Mouse (Mus musculus) spleen, postnatal 36 days (tissue): ENCODE measurements around the gene Ccdc8.

Source experiments
- DNase-seq, 2 experiments: peaks; one replicate each; pipeline ENCODE4 v3.0.0; 2022; ENCODE audit warnings: low spot score in 2 of 2, mixed read lengths in 1 of 2

Gene Ccdc8

DNA sequence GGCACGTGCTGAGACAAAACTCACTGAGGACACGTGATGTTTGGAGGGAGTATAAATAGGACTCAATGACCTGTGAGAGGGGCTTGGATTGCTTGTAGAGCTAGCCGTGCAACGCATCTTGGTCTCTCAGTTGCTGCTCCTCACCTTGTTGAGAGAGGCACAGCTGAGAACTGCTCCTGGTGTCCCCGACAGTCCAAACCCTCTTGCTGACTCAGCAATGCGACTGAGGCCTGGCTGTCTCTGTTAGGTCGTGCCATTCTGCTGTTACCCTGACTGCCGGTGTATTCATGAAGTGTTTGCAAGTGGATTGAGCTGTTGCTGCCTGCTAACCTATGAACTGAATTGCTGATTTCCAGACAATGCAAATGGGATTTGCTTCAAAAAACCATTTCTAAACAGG lies 16.2 kb upstream of the Ccdc8 start:
- DNase-seq = no peak

- peak in 1 of 2 experiments; percentile 18 for DNase-seq
These were observed 14.3 kb upstream of the Ccdc8 start for GRCm38 (mm10) chr7:16978173-16978572.

DNA sequence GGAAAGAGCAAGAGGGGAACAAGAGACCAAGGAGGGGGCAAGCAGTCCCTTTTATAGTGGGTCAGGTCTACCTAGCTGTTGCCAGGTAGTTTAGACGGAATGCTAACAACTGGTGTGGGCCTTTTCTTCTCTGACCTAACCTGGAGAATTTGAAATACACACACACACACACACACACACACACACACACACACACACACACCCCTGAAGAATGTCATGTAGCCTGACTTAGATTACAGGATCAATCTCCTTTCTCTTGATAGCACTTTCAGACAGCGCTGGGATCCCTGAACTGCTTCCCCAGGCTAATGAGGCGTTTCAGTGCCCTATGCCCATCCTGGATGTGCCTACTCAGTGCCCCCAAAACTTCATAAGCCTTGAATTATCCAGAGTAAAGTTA lies 13.9 kb upstream of the Ccdc8 start:
- no peak for DNase-seq

- DNase-seq = peak; percentile 50 to 53
These were observed 12.2 kb upstream of the Ccdc8 start for GRCm38 (mm10) chr7:16980348-16980747.

DNA sequence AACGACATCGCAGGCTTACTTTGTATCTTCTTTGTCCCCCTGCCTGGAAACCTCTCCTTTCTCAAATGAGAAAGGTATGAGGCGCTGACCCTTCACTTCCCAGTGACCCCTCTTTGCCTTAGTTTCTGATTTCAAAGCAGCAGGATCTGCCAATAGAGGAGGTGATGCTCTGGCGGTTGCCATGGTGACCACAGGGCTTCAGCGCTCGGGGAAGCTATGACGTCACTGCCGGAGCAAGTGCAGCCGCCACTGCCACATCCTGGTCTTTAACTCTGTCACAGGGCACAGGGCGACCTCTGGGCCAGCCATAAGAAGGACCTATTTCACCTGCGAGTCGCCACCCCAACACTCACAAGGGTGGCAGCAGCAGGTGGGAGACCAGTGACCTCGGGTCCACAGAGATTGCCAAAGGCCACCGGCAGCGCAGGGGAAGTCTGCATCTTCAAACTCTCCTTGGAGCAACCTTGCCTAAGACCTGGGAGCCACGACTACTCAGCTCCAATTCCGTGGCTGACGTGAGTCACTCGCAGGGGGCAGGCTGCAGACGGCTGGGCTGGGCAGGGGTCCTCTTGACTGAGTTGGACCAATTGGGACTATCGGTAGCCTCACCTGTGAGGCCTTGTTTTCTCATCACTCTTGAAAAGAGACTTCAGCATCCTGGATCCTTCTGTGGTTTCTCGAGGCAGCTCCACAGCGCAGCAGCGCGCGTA lies 9.5 kb upstream of the Ccdc8 start, which contains the start of gene Gm42372:
Gm42372 (plus strand) TSS at position 228 of the 710 bp plus-strand sequence.
- peak; percentile 56 to 60 for DNase-seq

- DNase-seq = no peak
These were observed 4.9 kb upstream of the Ccdc8 start for GRCm38 (mm10) chr7:16987541-16988149.

- DNase-seq = no peak
These were observed 4.1 kb upstream of the Ccdc8 start for GRCm38 (mm10) chr7:16988405-16988804.

DNA sequence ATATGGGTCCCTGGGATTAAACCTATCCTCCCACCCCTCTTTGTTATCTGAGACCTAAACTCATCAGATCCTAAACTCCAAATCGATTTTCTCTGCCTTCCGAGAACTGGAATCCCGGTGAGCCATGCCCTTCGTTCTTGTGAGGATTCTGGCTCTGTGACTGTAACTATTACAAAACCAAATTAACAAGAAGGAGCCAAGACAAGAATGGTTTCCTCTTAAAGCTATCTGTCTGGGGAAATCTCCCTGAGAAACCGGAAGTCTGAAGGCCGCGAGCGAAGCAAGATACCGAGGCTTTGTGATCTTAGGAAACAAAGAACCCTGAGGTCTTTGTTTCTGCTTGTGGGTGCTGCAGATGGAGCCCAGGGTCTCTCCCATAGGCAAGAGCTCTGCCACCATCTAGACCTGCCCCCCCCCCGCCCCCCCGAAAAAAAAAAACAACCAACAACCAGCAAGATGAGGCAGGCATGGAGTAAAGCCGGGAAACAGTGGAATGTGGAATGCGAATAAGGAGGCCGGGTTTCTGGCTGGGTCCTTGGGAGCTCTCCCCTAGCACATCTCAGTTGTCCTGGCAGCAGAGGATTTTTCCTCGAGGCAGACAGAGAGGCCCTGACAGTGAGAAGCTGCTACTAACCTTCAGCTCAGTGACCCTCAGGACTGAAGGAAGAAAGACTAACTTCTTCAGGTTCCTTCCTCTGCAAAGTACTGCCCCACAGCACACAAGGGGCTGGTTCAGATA lies 2.3 kb upstream of the Ccdc8 start:
- DNase-seq = no peak

- DNase-seq = no peak
These were observed 642 bp upstream of the Ccdc8 start for GRCm38 (mm10) chr7:16991681-16992450.

DNA sequence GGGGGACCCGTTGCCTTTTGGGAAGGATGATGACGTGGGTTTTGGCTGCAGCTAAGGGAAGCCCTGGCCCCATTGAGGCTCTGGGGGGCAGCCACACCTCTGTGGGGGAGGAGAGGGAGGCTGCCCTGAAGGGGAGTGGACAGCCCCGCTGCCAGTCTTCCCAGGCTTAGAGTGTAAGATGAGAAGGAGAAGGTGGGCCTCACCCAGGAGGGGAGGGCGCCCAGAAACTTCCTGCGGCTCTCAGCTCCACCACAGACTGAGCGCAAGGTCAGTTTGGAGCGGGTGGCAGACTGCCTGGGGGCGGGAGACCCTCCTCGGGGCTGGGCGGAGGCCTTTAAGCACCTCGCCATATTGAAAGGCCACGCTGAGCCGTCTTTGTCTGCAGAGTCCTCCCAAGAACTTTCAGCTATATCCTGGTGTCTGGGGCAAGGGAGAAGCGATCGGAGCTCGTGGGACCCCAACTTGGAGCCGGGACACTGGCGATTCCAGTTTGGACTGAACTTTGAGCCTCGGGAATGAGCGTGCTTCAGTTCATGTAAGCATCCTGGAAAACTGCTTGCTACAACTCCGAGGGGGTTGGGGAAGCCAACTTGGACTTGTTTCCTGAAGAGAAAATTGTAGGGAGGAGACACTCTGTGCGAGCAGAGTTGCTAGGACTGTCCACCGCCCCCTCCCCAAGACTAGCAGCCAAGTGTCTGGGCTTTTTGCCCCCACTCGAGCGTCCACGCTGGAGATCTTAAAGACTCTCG lies 1.3 kb downstream of the Ccdc8 start:
- DNase-seq = peak in 1 of 2 experiments; percentile 15

GRCm38 (mm10) chr7:16994400-16994799 lies 1.9 kb downstream of the Ccdc8 start:
- DNase-seq = no peak

- DNase-seq = no peak
These were observed 2.8 kb downstream of the Ccdc8 start for GRCm38 (mm10) chr7:16995345-16995744.

- no peak for DNase-seq
These were observed 6.7 kb downstream of the Ccdc8 start for GRCm38 (mm10) chr7:16999233-16999632.

- peak; percentile 67 to 69 for DNase-seq
These were observed 7.1 kb downstream of the Ccdc8 start for GRCm38 (mm10) chr7:16999650-17000049.

GRCm38 (mm10) chr7:17002375-17003195 lies 10.1 kb downstream of the Ccdc8 start:
- peak; percentile 68 to 71 for DNase-seq

GRCm38 (mm10) chr7:17003230-17003960 lies 10.9 kb downstream of the Ccdc8 start:
- no peak for DNase-seq

DNA sequence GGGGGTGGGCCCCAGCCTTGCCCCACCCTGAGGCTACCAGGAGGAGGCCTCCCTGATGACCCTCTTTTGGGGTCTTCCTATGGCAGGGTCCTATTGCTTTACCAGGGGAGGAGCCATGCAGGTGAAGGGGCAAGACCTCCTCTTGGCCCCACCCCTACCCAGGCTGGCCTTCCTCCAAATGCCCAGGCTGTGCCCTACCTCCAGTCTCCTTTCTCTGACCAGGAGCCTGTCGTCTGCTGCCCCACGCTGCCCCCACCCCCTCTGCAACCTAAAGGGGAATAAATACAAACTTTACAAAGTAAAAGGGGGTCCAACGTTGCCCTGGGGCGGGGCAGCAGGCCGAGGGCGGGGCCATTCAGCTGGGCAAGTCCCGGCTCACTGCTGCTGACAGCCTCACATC lies 12.2 kb downstream of the Ccdc8 start:
- no peak for DNase-seq

- DNase-seq = peak in 1 of 2 experiments; percentile 25
These were observed 14.8 kb downstream of the Ccdc8 start for GRCm38 (mm10) chr7:17007300-17007699.

- no peak for DNase-seq
These were observed 17.0 kb downstream of the Ccdc8 start for GRCm38 (mm10) chr7:17009326-17010009.
